ENCODE assay signal across 32 mouse cellular contexts in genomic region chr2:179260892-179261291, GRCm38 (mm10).
"Had no signal": no experiment of that assay in that cellular context is flagged by ENCODE, and none has a peak within 500 bp of the region (broad histone marks: within the 10 kb centered on the region; RNA-seq: fewer than 3 reads in every experiment).

No protein-coding gene starts in this region.

- H3K9ac ChIP-seq: limb, embryonic 12.5 days; limb, embryonic 13.5 days; limb, embryonic 15.5 days; liver, embryonic 13.5 days; liver, embryonic 14.5 days; liver, embryonic 15.5 days; liver, postnatal 0 days; lung, embryonic 14.5 days; lung, embryonic 15.5 days; midbrain, embryonic 12.5 days; midbrain, embryonic 13.5 days; midbrain, embryonic 15.5 days; neural tube, embryonic 12.5 days; neural tube, embryonic 13.5 days had no signal

- DNase-seq: left cerebral cortex, postnatal 4 days; liver; liver, embryonic 13.5 days; liver, postnatal 0 days; lung, adult 18-20 months; lung, adult 2 months; lung, embryonic 14.5 days; lung, postnatal 10 days; lung, postnatal 14 days; lung, postnatal 36 days; lung, postnatal 4 days; midbrain, embryonic 14.5 days had no signal

- H3K27me3 ChIP-seq: limb, embryonic 12.5 days; limb, embryonic 13.5 days; liver, embryonic 13.5 days; liver, embryonic 15.5 days; lung, embryonic 15.5 days; megakaryocyte, embryonic 14.5 days; midbrain, embryonic 12.5 days; midbrain, embryonic 13.5 days; midbrain, embryonic 15.5 days; neural tube, embryonic 12.5 days; neural tube, embryonic 13.5 days had no signal

- H3K27ac ChIP-seq: limb, embryonic 10.5 days; limb, embryonic 12.5 days; limb, embryonic 13.5 days; limb, embryonic 15.5 days; liver, embryonic 13.5 days; liver, embryonic 14.5 days; liver, embryonic 15.5 days; lung, embryonic 15.5 days; macrophage; midbrain, embryonic 10.5 days; midbrain, embryonic 12.5 days; midbrain, embryonic 13.5 days; midbrain, embryonic 15.5 days; neural tube, embryonic 12.5 days; neural tube, embryonic 13.5 days had no signal

- ATAC-seq: liver, postnatal 0 days; lung, postnatal 0 days; midbrain, embryonic 13.5 days; midbrain, embryonic 15.5 days; midbrain, embryonic 16.5 days had no signal

- H3K4me2 ChIP-seq: limb, embryonic 12.5 days; limb, embryonic 13.5 days; limb, embryonic 15.5 days; liver, embryonic 11.5 days; liver, embryonic 13.5 days; liver, embryonic 15.5 days; lung, embryonic 14.5 days; lung, embryonic 15.5 days; midbrain, embryonic 11.5 days; midbrain, embryonic 12.5 days; midbrain, embryonic 13.5 days; midbrain, embryonic 15.5 days; neural tube, embryonic 12.5 days; neural tube, embryonic 13.5 days had no signal

- H3K4me3 ChIP-seq: limb, embryonic 10.5 days; limb, embryonic 12.5 days; limb, embryonic 13.5 days; limb, embryonic 15.5 days; liver, embryonic 13.5 days; liver, embryonic 15.5 days; lung, embryonic 15.5 days; megakaryocyte, embryonic 14.5 days; midbrain, embryonic 10.5 days; midbrain, embryonic 12.5 days; midbrain, embryonic 13.5 days; midbrain, embryonic 15.5 days; myocyte; neural tube, embryonic 12.5 days; neural tube, embryonic 13.5 days had no signal

- H3K36me3 ChIP-seq: limb, embryonic 10.5 days; limb, embryonic 12.5 days; limb, embryonic 13.5 days; limb, embryonic 15.5 days; liver, embryonic 13.5 days; liver, embryonic 15.5 days; lung, embryonic 15.5 days; midbrain, embryonic 10.5 days; midbrain, embryonic 12.5 days; midbrain, embryonic 13.5 days; midbrain, embryonic 15.5 days; neural tube, embryonic 12.5 days; neural tube, embryonic 13.5 days had no signal

- H3K9me3 ChIP-seq: limb, embryonic 10.5 days; limb, embryonic 12.5 days; limb, embryonic 13.5 days; limb, embryonic 15.5 days; liver, embryonic 13.5 days; liver, embryonic 15.5 days; lung, embryonic 15.5 days; midbrain, embryonic 10.5 days; midbrain, embryonic 12.5 days; midbrain, embryonic 13.5 days; midbrain, embryonic 15.5 days; neural tube, embryonic 12.5 days; neural tube, embryonic 13.5 days had no signal

- H3K4me1 ChIP-seq: limb, embryonic 10.5 days; limb, embryonic 12.5 days; limb, embryonic 13.5 days; limb, embryonic 15.5 days; liver, embryonic 13.5 days; liver, embryonic 15.5 days; lung, embryonic 15.5 days; megakaryocyte, embryonic 14.5 days; midbrain, embryonic 10.5 days; midbrain, embryonic 13.5 days; midbrain, embryonic 15.5 days; neural tube, embryonic 12.5 days; neural tube, embryonic 13.5 days had no signal
